Mouse (Mus musculus) gastrocnemius, postnatal 10 days (tissue): ENCODE results near the gene Amfr. TPM values are rescaled to one million over a fixed set of nuclear protein-coding genes. Genes with fewer than 3 reads are reported as not detected.

Experiments
- DNase-seq: peaks from one replicate; pipeline ENCODE4 v3.0.0; 2021; ENCODE audit warnings: mixed read lengths
- long read RNA-seq, 2 experiments: library from polyadenylated mRNA; stranded (forward); transcript quantifications; one replicate each; pipeline ENCODE4 v2.0.0; 2021
- total RNA-seq, 2 experiments: library from RNA; stranded (reverse); gene quantifications; 2 replicates each; pipeline ENCODE4 v1.2.3; 2021

The Amfr gene
- total RNA-seq, result 10 to 100 TPM; 81.5 to 82.3 TPM
- long read RNA-seq, experiment 1, transcript Amfr-201 (14 exons, 3,880 nt), result major isoform, 301 of 332 reads
- long read RNA-seq, experiment 1, partial matches to known transcripts, result 7 of 332 reads
- long read RNA-seq, experiment 1, other reads (novel, unspliced or antisense), result 24 of 332 reads
- long read RNA-seq, experiment 2, transcript Amfr-201 (14 exons, 3,880 nt), result major isoform, 221 of 248 reads
- long read RNA-seq, experiment 2, partial matches to known transcripts, result 14 of 248 reads
- long read RNA-seq, experiment 2, other reads (novel, unspliced or antisense), result 10 of 248 reads

DNA sequence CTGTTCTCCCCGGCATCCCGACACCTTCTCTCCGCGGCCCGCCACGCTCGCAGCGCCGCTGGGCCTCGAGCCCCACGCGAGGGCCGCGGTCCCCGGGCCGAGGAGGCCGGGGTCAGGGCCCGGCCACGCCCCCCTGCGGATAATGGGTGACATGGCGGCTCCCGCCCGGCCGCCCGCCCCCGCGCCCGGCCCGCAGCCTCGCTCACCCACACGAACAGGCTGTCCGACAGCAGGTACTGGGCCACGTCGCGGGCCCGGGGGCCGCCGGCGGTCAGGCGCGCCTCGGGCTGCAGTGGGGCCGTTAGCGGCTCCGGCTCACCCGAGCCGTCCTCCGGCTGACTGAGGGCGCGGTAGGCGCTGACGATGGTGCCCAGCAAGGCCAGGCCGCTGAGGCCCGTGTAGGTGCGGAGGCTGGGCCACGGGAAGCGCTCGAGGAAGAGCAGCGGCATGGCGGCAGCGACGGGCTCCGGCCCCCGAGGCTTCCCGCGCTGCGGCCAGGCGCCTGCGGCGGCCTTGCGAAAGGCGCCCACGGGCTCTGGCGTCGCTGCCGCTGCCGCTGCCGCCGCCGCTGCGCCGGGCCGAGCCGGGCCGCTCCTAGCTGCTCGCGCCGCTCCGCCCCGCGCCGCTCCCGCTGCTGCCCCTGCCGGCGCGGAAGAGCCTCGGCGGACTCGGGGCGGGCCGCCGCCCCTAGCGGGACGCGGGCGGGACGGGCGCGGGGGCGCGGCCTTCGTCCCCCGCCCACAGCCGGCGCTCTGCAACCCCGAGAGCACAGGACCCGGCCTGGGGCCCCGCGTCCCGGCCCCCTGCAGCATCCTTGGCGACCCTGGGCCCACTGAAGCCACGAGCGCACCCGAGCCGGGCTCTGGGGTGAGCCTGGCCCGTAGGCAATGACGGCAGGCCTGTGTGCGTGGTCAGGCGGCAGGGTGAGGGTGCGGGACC, at the start of gene Amfr:
Gene Amfr, minus strand, starts transcription at position 830 of the 939 bp plus-strand sequence.
- peak; percentile 77 for DNase-seq

DNA sequence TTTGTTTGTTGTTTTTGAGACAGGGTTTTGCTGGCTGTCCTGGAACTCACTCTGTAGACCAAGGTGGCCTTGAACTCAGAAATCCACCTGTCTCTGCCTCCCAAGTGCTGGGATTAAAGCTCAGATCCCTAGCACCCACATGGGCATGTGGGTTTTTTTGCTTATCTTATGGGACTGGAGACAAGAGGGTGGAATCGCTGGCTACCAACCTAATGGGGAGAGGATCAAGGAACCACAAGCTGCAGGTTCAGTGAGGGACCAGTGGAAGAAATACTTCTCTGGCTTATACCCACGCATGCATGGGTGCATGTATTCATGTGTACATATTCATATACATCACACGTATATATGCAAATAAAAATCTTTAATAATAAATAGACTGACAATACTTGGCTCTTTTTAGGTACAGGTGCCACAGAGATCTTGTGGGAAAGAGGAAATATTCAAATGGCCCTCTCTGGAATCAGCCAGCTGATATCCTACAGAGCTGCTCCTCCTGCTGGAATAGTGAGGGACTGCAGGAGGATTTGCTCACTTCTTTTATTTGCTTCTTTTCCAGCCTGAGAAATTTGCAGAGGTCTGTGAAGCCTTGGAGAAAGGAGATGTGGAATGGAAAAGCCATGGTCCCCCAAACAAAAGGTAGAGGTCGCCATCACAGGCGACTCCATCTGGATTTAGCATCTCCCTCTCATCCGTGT, 44.7 kb upstream of the Amfr start:
- peak; percentile 67 for DNase-seq

DNA sequence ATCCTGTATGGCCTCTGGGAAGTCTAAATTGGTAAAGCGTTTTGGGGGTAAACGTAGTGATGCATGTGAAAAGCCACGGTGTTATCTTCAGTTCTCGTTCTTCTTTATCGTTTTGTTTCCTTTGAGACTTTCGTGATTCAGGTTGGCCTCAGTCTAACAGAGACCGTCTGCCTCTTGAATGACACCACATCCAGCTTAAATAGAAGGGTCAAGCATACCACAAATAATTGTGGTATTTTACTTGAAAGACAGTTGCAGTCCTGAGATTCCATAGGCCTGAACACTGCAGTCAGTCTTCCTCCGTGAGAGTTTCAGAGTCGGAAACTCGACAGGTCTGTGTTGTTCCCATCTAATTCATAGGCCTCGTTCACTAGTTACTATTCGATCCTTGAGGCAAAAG, 40.1 kb upstream of the Amfr start:
- DNase-seq, result no peak

DNA sequence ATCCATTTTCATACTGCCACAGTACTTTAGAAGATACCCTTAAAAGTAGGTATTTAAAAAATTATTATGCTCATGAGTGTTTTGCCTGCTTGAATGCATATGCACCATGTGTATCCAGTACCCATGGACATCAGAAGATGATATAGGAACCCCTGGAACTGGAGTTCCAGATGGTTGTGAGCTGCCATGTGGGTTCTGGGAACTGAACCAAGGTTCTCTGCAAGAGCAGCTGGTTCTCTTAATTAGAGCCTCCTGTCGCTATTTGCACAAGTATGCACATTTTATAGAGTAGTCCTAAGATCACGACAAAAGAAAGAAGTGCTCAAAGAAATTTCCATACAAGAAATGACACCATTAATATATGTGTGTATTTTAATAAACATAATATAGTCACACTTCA, 35.2 kb upstream of the Amfr start:
- no peak for DNase-seq

DNA sequence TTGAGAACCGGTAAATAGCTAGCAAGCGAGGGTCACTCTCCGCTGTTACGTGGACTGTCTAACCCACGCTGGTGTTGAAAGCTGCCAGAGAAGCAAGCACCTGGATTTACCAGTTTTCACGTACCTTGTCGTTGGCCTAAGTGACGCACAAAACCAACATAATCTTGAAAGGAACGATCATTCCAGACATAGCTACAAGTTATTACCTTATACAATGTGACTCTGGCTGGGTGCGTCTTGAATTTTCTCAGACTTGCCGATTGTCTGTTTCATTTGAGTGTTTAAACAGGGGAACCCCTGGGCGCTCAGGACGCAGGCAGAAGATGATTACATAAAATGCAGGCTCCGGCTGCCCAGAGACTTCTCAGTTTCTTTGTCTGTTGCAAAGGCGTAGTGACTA, 25.2 kb upstream of the Amfr start:
- DNase-seq, result no peak

DNA sequence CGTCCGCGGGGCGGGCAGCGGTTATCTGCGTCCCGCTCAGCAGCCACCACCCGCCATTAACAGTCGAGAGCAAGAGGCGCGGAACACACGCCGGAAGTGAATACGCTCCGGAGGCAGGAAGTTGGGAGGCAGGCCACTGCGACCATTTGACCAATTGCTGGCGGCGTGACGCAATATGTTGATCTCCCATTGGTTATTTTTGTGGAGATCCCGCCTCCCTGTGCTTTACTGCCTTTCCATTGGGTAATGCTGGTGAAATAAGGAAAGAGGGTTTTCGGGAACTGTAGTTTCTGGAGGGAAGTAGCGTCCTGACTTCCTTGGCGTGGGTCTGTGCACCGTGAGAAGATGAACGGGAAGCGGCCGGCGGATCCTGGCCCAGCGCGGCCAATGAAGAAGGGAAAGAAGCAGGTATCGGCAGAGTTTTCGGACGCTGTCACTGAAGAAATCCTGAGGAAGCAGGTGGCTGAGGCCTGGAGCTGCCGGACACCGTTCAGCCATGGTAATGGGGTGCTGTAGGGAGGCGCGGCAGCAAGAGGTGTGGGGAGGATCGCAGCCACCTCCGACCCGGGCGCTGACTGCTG, 24.4 kb upstream of the Amfr start, which contains the start of the genes Nudt21 and Ogfod1:
Gene Nudt21, minus strand, starts transcription at position 88 of the 581 bp plus-strand sequence.
Gene Ogfod1, plus strand, starts transcription at position 255 of the 581 bp plus-strand sequence.
- peak; percentile 85 for DNase-seq

DNA sequence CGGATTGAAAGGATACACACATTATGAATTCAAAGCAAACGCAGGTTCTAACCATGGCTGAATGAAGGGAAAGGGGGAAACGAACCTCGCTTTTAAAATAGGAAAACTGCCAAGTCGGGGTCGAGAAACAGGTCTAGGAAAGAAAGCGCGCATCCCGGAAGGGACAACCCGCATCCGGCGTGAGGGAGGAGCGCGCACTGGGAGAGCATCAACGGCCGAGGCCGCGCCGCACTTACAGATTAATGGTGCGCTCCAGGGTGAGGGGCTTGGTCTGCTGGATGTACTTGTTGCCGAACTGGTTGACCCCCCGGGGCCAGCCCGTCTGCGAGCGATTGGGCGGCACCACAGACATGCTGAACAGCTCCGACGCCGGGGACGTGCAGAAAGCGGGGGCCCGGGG, 23.9 kb upstream of the Amfr start:
- peak; percentile 56 for DNase-seq

DNA sequence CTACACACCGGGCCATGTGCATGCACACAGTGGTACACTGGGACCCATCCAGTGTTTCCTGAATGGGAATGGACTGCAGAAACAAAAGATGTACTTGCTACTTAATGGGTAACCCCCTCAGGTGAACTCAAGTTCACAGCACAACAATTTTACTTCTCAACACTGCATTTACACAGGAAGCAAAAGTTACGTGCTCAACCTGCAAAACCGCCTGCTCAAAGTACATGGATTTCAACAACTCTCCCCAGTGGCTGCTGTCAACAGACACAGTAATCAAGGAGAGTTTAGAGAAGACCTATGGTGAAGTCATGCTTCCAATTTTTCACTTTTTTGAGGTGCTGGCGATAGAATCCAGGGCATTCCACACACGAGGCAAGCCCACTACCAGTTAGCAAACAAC, 22.6 kb upstream of the Amfr start:
- DNase-seq, result no peak

DNA sequence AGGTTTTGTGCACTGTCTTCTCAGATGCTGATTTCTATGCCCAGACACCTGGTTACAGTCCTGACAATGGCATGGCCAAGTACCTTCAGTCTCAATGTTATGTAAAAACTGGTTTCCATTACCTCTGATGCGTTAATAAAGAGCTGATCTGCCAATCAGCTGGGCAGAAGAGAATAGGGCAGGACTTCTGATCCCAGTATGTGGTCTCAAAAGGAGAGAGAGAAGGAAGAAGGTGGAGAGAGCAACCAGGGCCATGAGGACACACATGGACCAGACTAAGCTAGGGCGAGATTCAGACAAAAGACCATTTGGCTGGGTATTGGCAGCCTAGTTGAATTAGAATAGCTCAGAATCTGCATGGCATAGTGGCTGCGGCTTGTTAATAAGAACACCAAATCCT, 21.0 kb upstream of the Amfr start:
- DNase-seq, result no peak

DNA sequence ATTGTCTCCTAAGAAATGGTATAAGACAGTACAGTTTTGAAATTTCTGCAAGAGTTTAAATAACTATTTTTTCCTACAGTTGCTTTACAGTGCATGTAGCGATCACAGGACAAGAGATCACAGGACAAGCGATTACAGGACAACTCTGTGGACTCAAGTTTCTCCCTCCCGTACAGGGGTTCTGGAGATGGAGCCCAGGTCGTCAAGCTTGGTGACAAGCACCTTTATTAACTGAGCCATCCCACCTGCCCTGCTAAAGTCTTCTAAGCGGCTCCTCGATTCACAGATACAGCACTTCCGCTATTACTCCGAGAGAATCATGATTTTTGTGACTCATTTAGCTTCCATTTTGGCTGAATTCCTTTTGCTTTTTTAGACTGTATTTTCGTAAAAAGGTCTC, 17.1 kb upstream of the Amfr start:
- no peak for DNase-seq

DNA sequence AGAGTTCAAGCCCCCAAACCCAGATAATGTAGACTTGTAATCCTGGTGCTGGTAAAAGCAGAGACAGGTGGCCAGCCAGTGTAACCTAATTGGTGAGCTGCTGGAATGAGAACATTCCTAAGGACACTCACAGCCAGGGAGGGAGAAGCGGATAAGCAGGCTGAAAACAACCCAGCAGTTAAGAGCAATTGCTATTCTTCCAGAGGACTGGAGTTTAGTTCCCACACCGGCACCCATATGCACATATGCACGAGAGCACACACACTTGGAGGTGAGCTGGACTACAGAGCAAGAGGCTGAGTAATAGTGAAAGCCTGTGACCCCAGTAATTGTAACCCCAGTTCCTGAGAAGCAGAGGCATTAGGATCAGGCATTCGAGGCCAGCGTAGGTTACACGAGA, 11.3 kb upstream of the Amfr start:
- no peak for DNase-seq

DNA sequence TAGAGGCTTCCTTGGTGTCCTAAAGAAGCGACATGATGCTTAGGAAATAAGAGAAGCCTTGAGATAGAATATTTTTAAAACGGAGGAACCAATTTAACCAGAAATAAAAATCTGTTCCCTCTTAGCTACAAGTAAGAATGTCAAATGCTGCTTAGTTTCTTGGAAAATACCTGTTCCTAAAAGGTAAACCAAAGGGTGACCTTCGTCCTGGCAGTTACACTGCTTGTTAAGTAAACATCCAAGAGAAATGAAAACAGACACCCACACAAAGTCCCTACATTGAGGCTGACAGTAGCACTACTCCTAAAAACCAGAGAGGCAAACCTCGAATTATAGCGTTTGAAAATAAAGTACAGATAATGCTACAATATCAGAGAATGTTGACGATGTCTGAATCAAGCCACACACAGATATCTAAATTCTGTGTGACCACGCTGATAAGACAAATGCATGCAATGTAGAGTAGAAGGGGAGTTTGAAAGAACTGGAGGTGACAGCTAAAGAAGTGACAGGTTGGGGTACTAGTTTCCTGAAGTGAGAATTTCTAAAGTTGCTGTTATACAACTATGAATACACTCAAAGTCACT, 477 bp upstream of the Amfr start:
- DNase-seq, result no peak

DNA sequence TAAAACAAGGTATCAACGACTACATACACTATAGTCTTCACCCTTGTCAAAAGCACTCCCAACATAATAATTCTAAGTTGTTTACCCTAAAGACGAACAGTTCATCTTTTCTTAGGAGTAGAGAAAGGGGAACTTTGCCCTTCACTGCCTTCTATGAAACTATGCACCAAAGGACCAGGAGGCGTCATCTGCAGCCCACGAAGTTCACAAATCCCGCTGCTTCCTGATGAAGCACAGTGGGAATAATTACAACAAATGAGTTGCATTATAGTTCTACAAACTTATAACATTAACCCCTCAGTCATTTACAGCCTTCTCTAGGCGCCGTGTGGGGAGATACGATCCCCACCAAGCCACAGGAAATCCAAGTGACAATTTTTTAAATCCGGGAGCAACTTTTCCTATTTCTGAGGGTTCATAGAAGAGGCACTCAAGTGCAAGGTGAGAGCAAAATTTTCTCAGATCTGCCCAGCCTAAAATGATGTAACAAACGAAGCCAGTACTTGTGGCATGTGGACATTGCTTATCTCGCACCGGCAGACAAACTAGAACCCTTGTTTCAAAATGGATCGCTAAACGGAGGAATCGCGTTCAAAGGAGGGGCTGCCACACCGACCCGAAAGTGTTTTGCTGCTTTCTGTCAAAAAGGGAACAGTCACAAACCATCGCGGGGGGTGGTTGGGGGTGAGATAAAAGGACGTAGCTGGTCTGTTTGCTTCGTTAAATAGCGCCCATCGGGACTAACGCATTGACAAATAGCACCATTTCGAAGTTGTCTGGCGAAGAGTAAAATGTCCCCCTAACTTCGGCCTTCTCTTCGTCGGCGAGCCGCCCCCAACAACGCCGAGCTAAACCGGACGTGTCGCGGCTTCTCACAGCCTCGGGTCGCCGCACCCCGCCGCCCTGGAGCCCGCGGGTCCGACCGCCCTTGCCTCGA, 1.3 kb downstream of the Amfr start:
- DNase-seq, result no peak

DNA sequence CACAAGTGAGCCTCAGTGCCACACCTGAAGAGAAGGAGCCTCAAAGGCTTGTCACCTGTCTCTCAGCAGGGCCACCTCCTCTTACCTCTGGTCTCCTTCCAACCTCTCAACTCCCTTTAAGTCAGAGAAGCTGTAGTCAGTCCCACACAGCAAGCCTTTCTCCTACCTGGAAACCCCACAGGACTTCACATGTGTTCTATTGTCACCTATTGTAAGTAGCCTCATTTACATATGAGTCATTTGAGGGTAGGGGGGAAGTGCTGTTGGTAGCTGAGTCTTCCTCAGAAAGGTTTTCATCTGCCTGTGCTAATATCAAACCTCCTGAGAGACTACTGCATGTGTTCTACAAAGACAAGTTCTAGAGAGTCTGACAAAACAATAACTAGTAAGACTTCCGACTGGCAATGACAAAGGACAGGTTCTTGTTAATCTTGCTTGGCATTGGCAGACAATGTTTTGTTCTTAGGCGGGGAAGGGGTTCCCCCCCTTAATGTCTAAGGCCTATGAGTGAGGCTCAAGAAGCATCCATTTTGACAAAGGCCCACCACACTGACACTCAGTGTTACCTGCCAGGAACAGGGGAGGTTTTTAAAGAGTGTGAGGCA, 2.4 kb downstream of the Amfr start:
- DNase-seq, result no peak

DNA sequence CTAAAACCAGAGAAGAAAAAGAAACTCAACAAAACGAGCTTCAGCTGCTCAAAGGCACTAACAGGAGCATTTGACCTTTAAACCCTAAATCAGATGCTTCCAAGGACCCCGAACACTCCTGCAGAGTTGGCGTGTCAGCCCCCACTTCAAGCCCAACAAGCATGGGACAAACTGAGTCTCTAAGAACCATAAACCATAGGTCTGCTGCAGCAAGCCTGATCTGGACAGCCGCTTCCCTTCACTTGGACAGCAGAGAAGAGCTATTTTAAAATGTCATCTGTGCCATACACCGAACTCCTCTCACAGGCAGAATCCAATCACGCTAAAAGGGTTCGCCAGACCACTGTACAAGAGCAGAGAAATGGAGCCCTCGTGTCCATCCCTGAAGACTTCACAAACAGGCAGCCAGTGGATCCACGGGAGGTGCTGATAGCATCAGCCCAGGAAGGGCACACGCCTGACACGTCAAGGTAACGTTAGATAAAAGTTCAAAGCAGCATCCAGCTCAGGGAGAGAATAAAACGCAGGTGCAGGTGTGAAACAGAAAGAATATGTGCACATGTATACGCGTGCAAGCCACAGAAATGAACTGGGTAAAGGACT, 3.3 kb downstream of the Amfr start:
- DNase-seq, result no peak

DNA sequence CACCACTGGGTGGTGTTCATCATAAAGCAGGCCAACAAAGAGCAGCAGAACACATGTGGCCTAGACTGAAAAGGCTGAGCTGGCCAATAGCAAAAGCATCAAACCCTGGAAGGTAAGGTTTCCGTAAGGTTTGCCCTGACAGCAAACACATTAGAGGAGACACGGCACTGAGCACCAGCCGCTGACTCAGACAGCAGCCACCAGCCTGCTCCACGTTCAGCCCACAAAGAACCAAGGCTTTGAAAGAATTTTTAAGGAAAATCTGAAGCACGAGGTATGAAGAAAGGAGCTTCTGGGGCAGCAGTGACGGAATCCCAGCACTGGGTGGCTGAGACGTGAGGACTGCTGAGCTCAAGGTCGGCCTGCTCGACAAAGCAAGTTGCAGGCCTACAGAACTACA, 8.5 kb downstream of the Amfr start:
- DNase-seq, result no peak

DNA sequence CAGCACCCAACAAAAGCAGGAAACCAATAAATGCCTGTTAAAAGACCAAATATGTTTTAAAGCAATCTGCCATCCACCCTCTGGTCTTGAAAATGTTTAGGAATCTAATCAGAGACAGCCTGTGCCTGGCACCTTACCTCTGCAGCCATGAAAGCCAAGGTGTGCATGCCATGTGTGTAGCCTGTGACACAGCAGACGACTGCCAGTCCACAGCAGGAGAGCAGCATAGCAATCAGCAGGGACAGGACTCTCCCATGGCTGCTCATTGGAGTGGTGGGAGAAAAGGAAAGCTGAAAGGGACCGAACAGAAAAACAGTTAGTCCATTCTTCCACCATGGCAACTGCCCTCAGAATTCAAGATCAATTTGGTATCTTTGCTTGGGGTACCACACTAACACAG, 13.7 kb downstream of the Amfr start:
- no peak for DNase-seq

DNA sequence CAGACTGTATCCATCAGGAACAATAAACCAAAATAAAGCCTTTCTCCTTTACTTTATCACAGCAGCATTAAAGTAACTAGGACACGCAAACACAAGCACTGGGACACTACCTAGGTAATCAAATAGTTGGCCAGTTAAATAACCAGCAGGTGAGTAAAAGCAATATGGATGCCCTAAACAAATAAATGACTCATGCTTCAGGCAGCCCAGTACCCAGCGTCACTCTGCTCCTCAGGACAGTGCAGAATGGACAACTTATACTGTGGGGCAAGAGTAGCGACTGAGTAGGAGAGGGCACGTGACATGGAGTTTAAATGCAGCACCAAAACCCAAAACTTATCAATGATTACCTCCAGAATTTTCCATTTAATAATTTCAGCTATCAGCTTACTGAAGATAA, 22.9 kb downstream of the Amfr start:
- no peak for DNase-seq

DNA sequence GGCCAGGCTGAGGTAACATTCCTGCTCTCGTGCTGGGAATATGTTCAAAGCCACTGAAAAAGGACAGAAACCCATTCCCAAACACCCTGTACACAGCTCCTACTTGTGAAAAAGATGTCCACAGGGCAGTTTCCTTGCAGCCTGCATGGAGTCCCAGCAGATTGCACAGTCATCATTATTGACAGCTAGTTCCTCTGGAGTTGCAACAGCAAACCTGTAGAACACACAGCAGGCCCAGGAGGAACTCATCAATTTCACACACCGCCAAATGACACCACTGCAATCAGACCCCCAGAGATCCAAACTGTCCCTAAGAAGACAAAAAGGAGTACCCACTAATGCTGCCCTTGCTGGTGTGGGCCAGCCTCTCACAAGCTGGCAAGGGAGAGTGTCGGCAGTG, 27.9 kb downstream of the Amfr start:
- no peak for DNase-seq

DNA sequence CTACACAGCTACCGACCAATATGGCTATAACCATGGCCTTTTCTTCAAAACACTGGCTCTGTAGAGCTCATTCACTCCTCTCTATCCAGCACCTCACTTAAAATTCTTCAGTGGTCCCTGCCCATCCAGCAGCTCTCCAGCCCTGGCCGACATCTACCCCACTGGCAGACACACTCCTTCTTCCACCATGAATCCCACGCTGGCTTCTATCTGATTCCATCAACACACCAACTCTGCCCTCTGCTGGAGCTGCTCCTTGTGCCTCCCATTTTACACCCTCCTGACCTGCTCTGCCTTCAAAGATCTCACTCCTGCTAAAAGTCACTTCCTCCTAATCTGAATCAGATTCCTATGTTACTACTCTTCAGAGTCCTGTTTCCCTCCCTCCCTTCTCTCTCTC, 28.8 kb downstream of the Amfr start:
- no peak for DNase-seq
